Mouse (Mus musculus) embryo, embryonic 10 days (tissue): ENCODE results near the gene Becn1.
A peak's percentile ranks its signal among the peaks of the same experiment; 100 is the strongest.

ENCODE experiments used
- DNase-seq: peaks from one replicate; pipeline ENCODE4 v3.0.0-alpha.2; 2015; ENCODE audit warnings: low spot score

Becn1 gene

GRCm38 (mm10) chr11:101269577-101270116, 32.4 kb downstream of the Becn1 start:
- DNase-seq = peak; percentile 57

DNA sequence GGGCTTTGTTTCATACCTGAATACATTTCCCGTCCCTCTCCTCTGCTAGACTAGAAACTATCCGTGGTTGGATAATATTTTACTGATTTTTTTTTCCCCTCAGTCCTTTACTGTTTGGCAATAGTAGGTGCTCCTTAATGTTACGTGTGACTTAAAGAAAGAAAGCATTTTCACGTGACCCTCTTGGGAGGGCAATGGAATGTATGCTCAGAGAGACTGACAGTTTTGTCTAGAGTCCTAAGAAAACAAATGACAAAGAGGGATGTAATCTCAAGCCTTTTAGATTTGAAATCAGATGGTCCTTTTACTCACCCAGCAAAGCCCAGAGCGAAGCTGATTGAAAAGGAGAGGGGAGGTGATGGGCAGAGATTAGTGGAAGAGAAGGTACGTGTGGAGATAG, 36.2 kb downstream of the Becn1 start:
- no peak for DNase-seq

DNA sequence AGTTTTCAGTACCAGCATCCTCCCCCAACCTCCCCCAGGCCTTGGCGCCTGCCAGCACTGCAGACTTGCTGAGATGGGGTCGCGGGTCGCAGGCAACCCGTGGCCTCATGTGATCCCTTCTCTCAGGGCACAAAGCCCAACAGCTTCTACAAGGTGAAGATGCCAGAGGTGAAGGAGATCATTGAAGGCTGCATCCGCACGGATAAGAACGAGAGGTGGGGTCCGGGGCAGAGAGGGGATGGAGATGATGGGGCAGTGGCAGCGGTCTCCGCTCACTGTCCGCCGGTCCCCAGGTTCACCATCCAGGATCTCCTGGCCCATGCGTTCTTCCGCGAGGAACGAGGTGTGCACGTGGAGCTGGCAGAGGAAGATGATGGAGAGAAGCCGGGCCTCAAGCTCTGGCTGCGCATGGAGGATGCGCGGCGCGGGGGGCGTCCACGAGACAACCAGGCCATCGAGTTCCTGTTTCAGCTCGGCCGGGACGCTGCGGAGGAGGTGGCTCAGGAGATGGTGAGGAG, 37.1 kb downstream of the Becn1 start:
- peak; percentile 66 for DNase-seq

- DNase-seq = no peak
Measured at GRCm38 (mm10) chr11:101263989-101264280, 38.2 kb downstream of the Becn1 start.

DNA sequence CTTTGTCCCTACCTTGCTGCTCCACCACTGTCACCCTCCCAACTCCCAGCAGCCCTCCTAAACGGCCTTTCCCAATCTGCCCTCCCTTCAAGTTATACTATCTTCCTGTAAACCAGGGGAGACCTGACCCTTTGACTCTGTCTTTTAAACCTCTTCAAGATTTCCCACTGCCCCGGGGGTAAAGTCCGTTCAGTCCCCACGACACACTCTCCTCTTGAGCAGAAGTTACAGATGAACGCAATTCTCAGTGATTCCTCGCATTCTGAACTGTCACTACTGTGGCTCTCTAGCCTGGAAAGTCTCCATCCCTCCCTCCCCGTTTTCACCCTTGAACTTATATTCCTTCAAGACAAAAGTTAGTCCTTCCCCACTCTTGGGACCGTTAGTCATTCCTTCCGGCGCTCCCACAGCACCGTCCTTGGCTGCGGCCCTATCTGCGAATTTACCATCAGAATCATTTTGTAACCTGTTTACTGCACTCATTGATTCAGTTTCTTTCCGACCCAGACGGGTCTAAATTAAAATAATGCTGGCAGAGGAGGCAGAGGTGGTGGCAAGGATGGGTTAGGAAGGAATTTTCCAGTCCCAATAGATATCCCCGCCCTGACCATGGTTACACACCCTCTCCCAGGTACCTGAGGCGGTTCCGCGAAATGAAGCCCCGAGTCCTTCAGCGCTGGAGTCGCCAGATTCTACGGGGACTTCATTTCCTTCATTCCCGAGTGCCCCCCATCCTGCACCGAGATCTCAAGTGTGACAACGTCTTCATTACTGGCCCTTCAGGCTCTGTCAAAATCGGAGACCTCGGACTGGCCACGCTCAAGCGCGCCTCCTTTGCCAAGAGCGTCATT, 38.7 kb downstream of the Becn1 start:
- DNase-seq = peak; percentile 53

DNA sequence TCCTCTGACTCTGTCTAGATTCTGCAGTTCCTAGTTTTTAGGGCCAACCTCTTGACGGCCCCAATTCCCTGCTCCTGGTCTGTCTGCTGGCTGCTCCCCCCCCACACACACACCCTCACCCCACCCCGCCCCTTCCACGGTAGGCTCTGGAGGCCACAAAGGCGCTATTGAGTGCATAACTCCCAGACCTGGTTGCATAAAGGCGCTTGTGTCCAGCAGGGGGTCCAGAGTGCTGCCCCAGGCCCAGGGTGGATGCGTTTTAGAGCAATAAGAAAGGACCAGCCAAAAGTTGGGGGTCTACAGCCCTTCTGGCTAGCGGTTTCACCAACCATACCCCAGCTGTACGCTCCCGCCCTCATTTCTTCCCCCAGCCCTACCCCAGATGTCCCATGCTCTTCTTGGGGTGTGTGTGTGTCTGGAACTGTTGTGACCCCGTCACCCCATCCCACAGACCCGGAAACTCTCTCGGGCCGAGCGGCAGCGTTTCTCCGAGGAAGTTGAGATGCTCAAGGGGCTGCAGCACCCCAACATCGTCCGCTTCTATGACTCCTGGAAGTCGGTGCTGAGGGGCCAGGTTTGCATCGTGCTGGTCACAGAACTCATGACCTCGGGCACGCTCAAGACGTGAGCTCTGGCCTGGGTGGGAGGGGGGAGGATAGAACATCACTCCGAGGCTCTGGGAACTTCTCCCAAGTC, 39.7 kb downstream of the Becn1 start:
- DNase-seq = no peak

- no peak for DNase-seq
Measured at GRCm38 (mm10) chr11:101260826-101261380, 41.2 kb downstream of the Becn1 start.

DNA sequence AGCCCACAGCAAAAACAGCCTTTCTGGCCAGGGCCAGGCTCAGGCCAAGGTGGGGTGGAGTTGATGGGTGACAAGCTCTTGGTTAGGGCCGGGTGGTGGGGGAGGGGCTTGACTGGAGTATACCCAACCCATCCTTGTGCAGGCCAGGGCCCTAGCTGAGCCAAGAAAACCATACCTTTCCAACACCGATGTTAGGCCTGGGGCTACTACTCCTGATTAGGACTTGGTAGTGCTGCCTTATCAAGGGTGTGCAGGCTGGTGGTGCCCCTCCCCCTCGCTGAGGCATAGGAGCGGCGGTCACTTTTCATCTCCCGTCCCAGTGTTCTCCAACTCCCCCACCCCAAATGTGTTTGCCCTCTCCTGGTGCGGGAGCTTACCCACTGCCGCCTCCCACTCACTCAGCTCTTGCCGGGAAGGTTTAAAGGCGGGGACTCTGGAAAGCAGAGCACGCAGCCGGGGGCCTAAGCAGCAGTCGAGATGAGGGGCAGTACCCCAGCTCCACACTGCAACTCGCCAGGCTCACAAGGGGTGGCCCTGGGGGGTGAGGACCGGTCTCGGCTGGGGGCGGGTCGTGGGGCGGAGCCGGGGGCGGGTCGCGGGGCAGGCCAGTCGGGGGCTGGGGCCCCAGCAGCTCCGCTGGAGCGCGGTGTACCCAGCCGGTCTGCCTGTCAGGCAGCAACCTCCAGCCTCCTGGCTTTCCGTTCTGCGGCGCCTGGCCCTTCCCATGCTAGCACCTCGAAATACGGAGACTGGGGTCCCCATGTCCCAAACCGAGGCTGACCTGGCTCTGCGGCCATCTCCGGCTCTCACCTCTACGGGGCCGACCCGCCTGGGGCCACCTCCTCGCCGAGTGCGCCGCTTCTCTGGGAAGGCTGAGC, 41.9 kb downstream of the Becn1 start, which contains the start of gene Wnk4:
TSS of gene Wnk4 (plus strand) at position 620 of the 878 bp plus-strand sequence.
- peak; percentile 78 for DNase-seq

GRCm38 (mm10) chr11:101259261-101259712, 42.8 kb downstream of the Becn1 start:
- DNase-seq = no peak

- no peak for DNase-seq
Measured at GRCm38 (mm10) chr11:101255826-101256775, 46.0 kb downstream of the Becn1 start.

DNA sequence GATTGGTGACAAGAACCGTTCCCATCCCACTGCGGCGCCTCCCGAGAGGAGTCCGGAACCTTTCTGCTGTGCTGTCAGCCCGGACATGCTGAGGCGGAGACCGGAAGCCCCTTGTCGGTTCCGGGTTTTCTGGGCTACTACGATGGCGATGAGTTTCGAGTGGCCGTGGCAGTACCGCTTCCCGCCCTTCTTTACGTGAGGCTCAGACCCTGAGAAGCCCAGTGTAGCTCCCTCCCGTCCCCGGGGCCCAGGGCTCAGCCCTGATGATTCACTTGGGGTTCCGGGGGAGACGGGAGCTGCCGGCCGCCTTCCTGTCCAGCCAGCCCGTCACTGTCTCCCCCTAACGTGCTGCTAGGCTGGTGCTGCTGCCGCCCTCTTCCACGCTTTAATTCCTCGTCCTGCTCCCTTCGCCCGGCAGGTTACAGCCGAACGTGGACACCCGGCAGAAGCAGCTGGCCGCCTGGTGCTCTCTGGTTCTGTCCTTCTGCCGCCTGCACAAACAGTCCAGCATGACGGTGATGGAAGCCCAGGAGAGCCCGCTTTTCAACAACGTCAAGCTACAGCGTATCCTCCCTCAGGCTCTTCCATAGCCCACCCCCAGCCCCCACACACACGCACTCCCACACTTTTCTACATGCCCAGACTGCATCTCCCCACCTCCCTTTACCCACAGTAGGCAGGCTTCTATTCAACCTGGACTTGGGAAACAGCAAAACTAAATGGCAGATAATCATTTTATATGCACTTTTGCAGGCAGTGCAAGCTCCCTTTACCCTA, 48.3 kb downstream of the Becn1 start, which contains the start of gene Vps25:
TSS of gene Vps25 (plus strand) at position 95 of the 777 bp plus-strand sequence.
- peak; percentile 92 for DNase-seq

DNA sequence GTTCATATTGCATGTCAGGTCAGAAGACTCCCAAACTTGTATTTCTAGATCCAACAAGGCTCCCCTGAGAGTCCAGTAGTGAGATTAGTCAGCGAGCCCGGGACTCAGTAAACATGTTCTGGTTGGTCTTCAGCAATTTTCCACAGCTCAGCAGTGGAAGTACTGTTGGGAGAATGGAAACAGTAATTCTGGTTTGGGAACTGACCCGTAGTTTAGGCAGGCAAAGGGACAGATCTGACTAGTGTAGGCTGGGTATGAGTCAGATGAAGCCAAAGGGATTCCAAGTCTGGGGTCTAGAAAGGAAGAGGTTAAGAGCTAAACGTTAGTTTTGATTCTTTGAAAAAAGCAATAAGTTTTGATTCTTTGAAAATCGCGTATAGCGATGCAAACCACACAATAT, 49.1 kb downstream of the Becn1 start:
- no peak for DNase-seq

- DNase-seq = no peak
Measured at GRCm38 (mm10) chr11:101251031-101251430, 51.1 kb downstream of the Becn1 start.

- DNase-seq = peak; percentile 89
Measured at GRCm38 (mm10) chr11:101248258-101248994, 53.7 kb downstream of the Becn1 start.

DNA sequence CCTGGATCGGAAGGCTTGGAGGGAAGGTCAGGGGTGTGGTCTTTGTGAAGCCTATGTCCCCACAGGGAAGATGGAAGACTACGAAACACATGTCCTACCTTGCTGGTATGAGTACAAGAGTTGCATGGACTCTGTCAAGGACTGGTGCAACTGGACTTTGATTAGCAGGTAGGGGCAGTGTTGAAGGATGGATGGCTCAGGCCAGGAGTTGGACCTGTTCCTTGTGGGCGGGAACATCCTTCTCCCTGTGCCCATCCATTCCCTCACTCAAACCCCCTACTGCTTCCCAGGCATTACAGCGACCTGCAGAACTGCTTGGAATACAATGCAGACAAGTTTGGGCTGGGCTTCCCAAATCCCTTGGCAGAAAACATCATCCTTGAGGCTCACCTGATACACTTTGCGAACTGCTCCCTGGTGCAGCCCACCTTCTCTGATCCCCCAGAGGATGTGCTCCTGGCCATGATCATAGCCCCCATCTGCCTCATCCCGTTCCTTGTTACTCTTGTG, 54.5 kb downstream of the Becn1 start:
- no peak for DNase-seq

DNA sequence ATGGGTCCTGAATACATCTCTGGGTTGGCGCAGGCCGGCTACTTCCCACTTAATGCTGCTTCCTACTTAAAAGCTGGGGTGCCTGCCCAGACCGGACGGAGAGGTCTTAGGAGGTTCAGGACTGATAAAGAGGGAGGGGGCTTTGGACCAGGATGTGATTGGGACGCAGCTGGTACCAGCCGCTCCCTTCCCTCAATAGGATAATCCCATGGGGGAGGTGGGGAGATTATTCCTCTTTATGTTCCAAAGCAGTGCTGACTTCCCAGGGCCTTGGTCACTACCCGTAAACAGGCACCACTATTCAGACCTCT, 55.4 kb downstream of the Becn1 start:
- DNase-seq = no peak

GRCm38 (mm10) chr11:101245855-101246701, 56.0 kb downstream of the Becn1 start, which contains the start of gene Ramp2:
Gene Ramp2 (plus strand): TSS chr11:101246028.
- peak; percentile 61 for DNase-seq

- DNase-seq = peak; percentile 78
Measured at GRCm38 (mm10) chr11:101245071-101245470, 57.0 kb downstream of the Becn1 start.
